Mouse (Mus musculus): ENCODE data around the gene Lurap1. TPM values are rescaled to one million over a fixed set of nuclear protein-coding genes. Genes with fewer than 3 reads are reported as not detected.

The Lurap1 gene
- polyA plus RNA-seq (2015; fragmentation: Illumina TruSeq; extraction: RNeasy Lipid Tissue Mini Kit (QIAGEN cat#74804); ENCODE audit: low read depth, low replicate concordance): 12.5 TPM

GRCm38 (mm10) chr4:116151238-116151637 is at the start of gene Lurap1:
Gene Lurap1, minus strand, starts transcription at chr4:116151338.

GRCm38 (mm10) chr4:116173072-116173471 is 21.9 kb upstream of the Lurap1 start, which contains the start of the genes 1700042G07Rik and Gm49337:
Gene 1700042G07Rik, plus strand, starts transcription at chr4:116173372.
Gene Gm49337, plus strand, starts transcription at chr4:116173384.

GRCm38 (mm10) chr4:116167404-116167803 is 16.3 kb upstream of the Lurap1 start, which contains the start of gene Tspan1:
Gene Tspan1, minus strand, starts transcription at chr4:116167601.

GRCm38 (mm10) chr4:116123602-116124519 is 27.3 kb downstream of the Lurap1 start, which contains the start of the genes Rad54l and Pomgnt1:
Gene Rad54l, minus strand, starts transcription at chr4:116123690.
Gene Pomgnt1, plus strand, starts transcription at chr4:116123840.

Other genes starting within 250 kb of the Lurap1 start
- gene Dmbx1, start 211.4 kb downstream of the Lurap1 start, polyA plus RNA-seq (2015; fragmentation: Illumina TruSeq; extraction: RNeasy Lipid Tissue Mini Kit (QIAGEN cat#74804); ENCODE audit: low read depth, low replicate concordance): 0.31 TPM
- 71.7 TPM for gene Faah, start 133.4 kb downstream of the Lurap1 start, polyA plus RNA-seq (2015; fragmentation: Illumina TruSeq; extraction: RNeasy Lipid Tissue Mini Kit (QIAGEN cat#74804); ENCODE audit: low read depth, low replicate concordance)
- 12.3 TPM for gene Nsun4, start 97.5 kb downstream of the Lurap1 start, polyA plus RNA-seq (2015; fragmentation: Illumina TruSeq; extraction: RNeasy Lipid Tissue Mini Kit (QIAGEN cat#74804); ENCODE audit: low read depth, low replicate concordance)
- 1,361 TPM for gene Uqcrh, start 76.3 kb downstream of the Lurap1 start, polyA plus RNA-seq (2015; fragmentation: Illumina TruSeq; extraction: RNeasy Lipid Tissue Mini Kit (QIAGEN cat#74804); ENCODE audit: low read depth, low replicate concordance)
- gene Lrrc41, start 76.1 kb downstream of the Lurap1 start, polyA plus RNA-seq (2015; fragmentation: Illumina TruSeq; extraction: RNeasy Lipid Tissue Mini Kit (QIAGEN cat#74804); ENCODE audit: low read depth, low replicate concordance): 27.0 TPM
- 0.70 TPM for gene Rad54l, start 27.6 kb downstream of the Lurap1 start, polyA plus RNA-seq (2015; fragmentation: Illumina TruSeq; extraction: RNeasy Lipid Tissue Mini Kit (QIAGEN cat#74804); ENCODE audit: low read depth, low replicate concordance)
- 75.8 TPM for gene Pomgnt1, start 27.5 kb downstream of the Lurap1 start, polyA plus RNA-seq (2015; fragmentation: Illumina TruSeq; extraction: RNeasy Lipid Tissue Mini Kit (QIAGEN cat#74804); ENCODE audit: low read depth, low replicate concordance)
- gene Tspan1, start 16.3 kb upstream of the Lurap1 start, polyA plus RNA-seq (2015; fragmentation: Illumina TruSeq; extraction: RNeasy Lipid Tissue Mini Kit (QIAGEN cat#74804); ENCODE audit: low read depth, low replicate concordance): not detected
- not detected for gene 1700042G07Rik, start 22.0 kb upstream of the Lurap1 start, polyA plus RNA-seq (2015; fragmentation: Illumina TruSeq; extraction: RNeasy Lipid Tissue Mini Kit (QIAGEN cat#74804); ENCODE audit: low read depth, low replicate concordance)
- not detected for gene Gm49337, start 22.0 kb upstream of the Lurap1 start, polyA plus RNA-seq (2015; fragmentation: Illumina TruSeq; extraction: RNeasy Lipid Tissue Mini Kit (QIAGEN cat#74804); ENCODE audit: low read depth, low replicate concordance)
- 37.6 TPM for gene Pik3r3, start 70.3 kb upstream of the Lurap1 start, polyA plus RNA-seq (2015; fragmentation: Illumina TruSeq; extraction: RNeasy Lipid Tissue Mini Kit (QIAGEN cat#74804); ENCODE audit: low read depth, low replicate concordance)